Mouse (Mus musculus) kidney, embryonic 16.5 days (tissue): ENCODE data around the gene Zkscan6. TPM values are rescaled to one million over a fixed set of nuclear protein-coding genes. Genes with fewer than 3 reads are reported as not detected.

Experiments
- ATAC-seq: fragments of 200-750 bp; cut with Nextera tagmentation; 2 replicates; pipeline ENCODE4 v1.8.0; 2017; ENCODE audit warnings: moderate TSS enrichment; ENCODE audit not compliant: low FRiP score, low TSS enrichment
- H3K27ac ChIP-seq: fragments of 300-500 bp; sonication (generic); 2 replicates; pipeline ENCODE4 v1.5.1; 2014; ENCODE audit warnings: low read length
- H3K27me3 ChIP-seq: fragments of 300-500 bp; sonication (generic); 2 replicates; pipeline ENCODE4 v1.6.1; 2014; ENCODE audit warnings: low read length, control low read depth, mixed read lengths; ENCODE audit not compliant: insufficient read depth
- H3K36me3 ChIP-seq: fragments of 300-500 bp; sonication (generic); 2 replicates; pipeline ENCODE4 v1.6.1; 2014; ENCODE audit warnings: low read length, control low read depth, mixed read lengths; ENCODE audit not compliant: insufficient read depth
- H3K4me1 ChIP-seq: fragments of 300-500 bp; sonication (generic); 2 replicates; pipeline ENCODE4 v1.6.1; 2014; ENCODE audit warnings: low read length, control low read depth, mixed read lengths; ENCODE audit not compliant: insufficient read depth
- H3K4me2 ChIP-seq: fragments of 300-500 bp; sonication (generic); replicated peaks from 2 replicates; pipeline ENCODE4 v1.6.1; 2014; ENCODE audit warnings: low read depth, low read length
- H3K4me3 ChIP-seq: fragments of 300-500 bp; sonication (generic); 2 replicates; pipeline ENCODE4 v1.5.1; 2014; ENCODE audit warnings: mild to moderate bottlenecking, low read length
- H3K9ac ChIP-seq: fragments of 300-500 bp; sonication (generic); replicated peaks from 2 replicates; pipeline ENCODE4 v1.6.1; 2014; ENCODE audit warnings: low read length
- H3K9me3 ChIP-seq: fragments of 300-500 bp; sonication (generic); 2 replicates; pipeline ENCODE4 v1.6.1; 2016; ENCODE audit warnings: low read length, control low read depth
- WGBS: fragments of 180-500 bp; shearing (Covaris S2); extraction: QIAGEN DNeasy Blood & Tissue Kit; methylation state at CpG from one replicate; pipeline ENCODE4 v1.1.7; 2014; 5-methylcytosine and 5-hydroxymethylcytosine counted together
- polyA plus RNA-seq: library from polyadenylated mRNA; unstranded; fragments of >200 nt; fragmentation: Nextera tagmentation; extraction: Ambion mirVana; gene quantifications from 2 replicates; pipeline ENCODE4 v1.2.1, GENCODE M21; 2015

Zkscan6 gene
- polyA plus RNA-seq, 1 experiment from 2014 or later, result 17.1 TPM

- H3K9me3 ChIP-seq, result no peaks in the 10 kb centered on the region
Observed at GRCm38 (mm10) chr11:65806321-65806904, 562 bp upstream of the Zkscan6 start.

GRCm38 (mm10) chr11:65807601-65808000 lies 626 bp downstream of the Zkscan6 start:
- Histone ChIP-seq H3K9ac (peak overlapping the region; percentile 82), H3K27ac (peak overlapping the region; percentile 95), H3K27me3 (no peaks in the 10 kb centered on the region), H3K4me2 (peak overlapping the region; percentile 62), H3K9me3 (no peaks in the 10 kb centered on the region), H3K4me1 (peaks cover 8% of the 10 kb centered on the region), H3K36me3 (no peaks in the 10 kb centered on the region), H3K4me3 (peak overlapping the region; percentile 80)
- 45% methylated on average over 7 of the region's 7 CpGs for WGBS
- ATAC-seq, result 0 out of 2 replicates have a peak, but pooled peaks have one; percentile 18

More at GRCm38 (mm10) chr11:65806321-65806904, 562 bp upstream of the Zkscan6 start:
- Histone ChIP-seq H3K27ac (peak overlapping the region; percentile 60), H3K4me3 (peak overlapping the region; percentile 80), H3K9ac (peak overlapping the region; percentile 61), H3K27me3 (no peaks in the 10 kb centered on the region), H3K4me1 (peaks cover 8% of the 10 kb centered on the region), H3K36me3 (no peaks in the 10 kb centered on the region), H3K4me2 (peak overlapping the region; percentile 84)
- ATAC-seq, result peak; percentile 2; the same call in 1 of the 2 replicates
- WGBS, result 1% methylated on average over 20 of the region's 20 CpGs

- H3K4me1 ChIP-seq, result peaks cover 8% of the 10 kb centered on the region
- ATAC-seq, result no peak
- 49% methylated on average over 5 of the region's 5 CpGs for WGBS
- H3K4me3 ChIP-seq, result no peak overlapping the region
- H3K27ac ChIP-seq, result no peak overlapping the region
- no peak overlapping the region for H3K4me2 ChIP-seq
- H3K9me3 ChIP-seq, result no peaks in the 10 kb centered on the region
- H3K36me3 ChIP-seq, result peaks cover 20% of the 10 kb centered on the region; the same call in 1 of the 2 replicates
- no peaks in the 10 kb centered on the region for H3K27me3 ChIP-seq
- H3K9ac ChIP-seq, result no peak overlapping the region
Observed at GRCm38 (mm10) chr11:65812088-65812487, 5.1 kb downstream of the Zkscan6 start.

DNA sequence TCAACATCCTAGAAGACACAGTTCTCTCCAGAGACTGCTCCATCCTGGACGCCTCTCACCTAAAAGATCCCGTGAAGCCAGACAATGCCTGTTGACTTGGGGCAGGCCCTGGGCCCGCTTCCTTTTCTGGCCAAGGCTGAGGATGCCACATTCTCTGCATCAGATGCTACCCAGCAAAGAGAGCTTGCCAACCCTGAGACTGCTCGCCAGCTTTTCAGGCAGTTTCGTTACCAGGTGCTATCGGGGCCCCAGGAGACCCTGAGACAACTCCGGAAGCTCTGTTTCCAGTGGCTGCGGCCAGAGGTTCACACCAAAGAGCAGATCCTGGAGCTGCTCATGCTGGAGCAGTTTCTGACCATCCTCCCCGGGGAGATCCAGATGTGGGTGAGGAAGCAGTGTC lies 7.4 kb downstream of the Zkscan6 start:
- peaks cover 25% of the 10 kb centered on the region; the same call in 1 of the 2 replicates for H3K36me3 ChIP-seq
- 89% methylated on average over 9 of the region's 9 CpGs for WGBS
- H3K4me1 ChIP-seq, result no peaks in the 10 kb centered on the region
- ATAC-seq, result no peak
- H3K27ac ChIP-seq, result no peak overlapping the region
- H3K27me3 ChIP-seq, result no peaks in the 10 kb centered on the region
- no peak overlapping the region for H3K4me2 ChIP-seq
- no peaks in the 10 kb centered on the region for H3K9me3 ChIP-seq
- no peak overlapping the region for H3K4me3 ChIP-seq
- no peak overlapping the region for H3K9ac ChIP-seq

- no peak overlapping the region for H3K9ac ChIP-seq
- 72% methylated on average over 6 of the region's 6 CpGs for WGBS
- no peaks in the 10 kb centered on the region for H3K27me3 ChIP-seq
- H3K4me3 ChIP-seq, result no peak overlapping the region
- ATAC-seq, result no peak
- H3K36me3 ChIP-seq, result peaks cover 26% of the 10 kb centered on the region; the same call in 1 of the 2 replicates
- H3K27ac ChIP-seq, result no peak overlapping the region
- H3K9me3 ChIP-seq, result no peaks in the 10 kb centered on the region
- no peak overlapping the region for H3K4me2 ChIP-seq
- no peaks in the 10 kb centered on the region for H3K4me1 ChIP-seq
Observed at GRCm38 (mm10) chr11:65816237-65816636, 9.3 kb downstream of the Zkscan6 start.

DNA sequence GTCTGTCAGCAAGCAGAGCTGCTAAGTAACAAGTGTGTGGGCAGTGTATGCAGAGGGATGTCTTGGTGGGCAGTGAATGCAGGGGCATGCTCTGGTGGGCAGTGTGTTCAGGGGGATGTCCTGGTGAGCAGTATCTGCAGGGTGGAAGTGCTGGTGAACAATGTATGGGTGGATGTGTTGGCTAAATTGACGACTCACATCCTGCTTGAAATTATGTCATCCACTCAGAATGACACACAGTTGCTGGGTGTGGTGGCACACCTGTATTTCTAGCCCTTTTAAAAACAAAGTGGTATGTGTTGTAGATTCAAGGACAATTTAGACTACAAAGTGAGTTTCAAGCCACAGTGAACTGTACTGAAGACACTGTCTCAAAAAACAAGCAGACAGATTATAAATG lies 11.2 kb downstream of the Zkscan6 start:
- Histone ChIP-seq H3K4me1 (no peaks in the 10 kb centered on the region), H3K4me2 (no peak overlapping the region), H3K36me3 (peaks cover 44% of the 10 kb centered on the region; the same call in 1 of the 2 replicates), H3K9ac (no peak overlapping the region), H3K27me3 (no peaks in the 10 kb centered on the region), H3K27ac (no peak overlapping the region), H3K9me3 (no peaks in the 10 kb centered on the region), H3K4me3 (no peak overlapping the region)
- ATAC-seq, result no peak
- 75% methylated on average over 1 of the region's 1 CpGs for WGBS

DNA sequence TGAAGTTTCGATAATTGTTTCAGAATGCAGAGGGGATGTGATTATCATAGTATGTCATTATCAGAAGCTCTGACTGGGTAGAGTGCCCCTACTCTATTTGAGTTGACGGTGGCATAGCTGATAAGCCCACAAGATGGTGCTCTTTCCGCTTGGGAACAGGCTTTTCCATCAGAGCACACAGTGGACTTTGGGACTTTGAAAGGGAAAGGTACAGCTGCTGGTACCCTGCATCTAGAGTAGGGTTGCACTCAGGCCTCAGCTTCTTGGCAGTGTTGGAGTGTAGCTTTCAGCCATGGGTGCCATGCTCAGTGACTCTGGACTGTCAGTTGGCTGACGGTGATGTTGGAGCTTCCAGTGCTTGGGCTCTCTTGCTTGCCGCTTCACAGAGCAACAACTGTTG lies 13.3 kb downstream of the Zkscan6 start:
- no peak overlapping the region for H3K9ac ChIP-seq
- H3K36me3 ChIP-seq, result peaks cover 42% of the 10 kb centered on the region; the same call in 1 of the 2 replicates
- WGBS, result 78% methylated on average over 5 of the region's 5 CpGs
- no peak overlapping the region for H3K27ac ChIP-seq
- no peaks in the 10 kb centered on the region for H3K9me3 ChIP-seq
- no peaks in the 10 kb centered on the region for H3K4me1 ChIP-seq
- H3K4me2 ChIP-seq, result no peak overlapping the region
- no peaks in the 10 kb centered on the region for H3K27me3 ChIP-seq
- peak; percentile 15; the same call in 1 of the 2 replicates for ATAC-seq
- no peak overlapping the region for H3K4me3 ChIP-seq

DNA sequence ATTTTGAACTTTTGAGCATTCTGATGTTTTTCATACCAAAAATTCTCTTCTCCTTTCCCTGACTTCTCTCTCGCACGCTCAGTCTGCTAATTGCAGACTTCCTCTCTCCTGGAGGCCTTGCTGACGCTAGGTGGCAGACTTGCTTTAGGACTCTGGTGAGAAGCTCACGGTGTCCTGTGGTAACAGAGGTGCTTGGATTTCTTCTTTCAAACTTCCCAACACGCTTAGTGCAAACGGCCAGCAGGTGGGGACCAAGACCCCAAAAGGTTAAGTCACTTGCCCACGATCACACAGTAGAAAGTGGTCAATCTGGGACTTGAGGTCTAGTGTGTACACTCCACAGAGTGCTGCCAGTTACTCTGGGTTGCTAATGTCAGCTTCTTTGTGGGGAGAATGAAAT lies 13.9 kb downstream of the Zkscan6 start:
- peak; percentile 79; the same call in 1 of the 2 replicates for ATAC-seq
- Histone ChIP-seq H3K4me2 (no peak overlapping the region), H3K27me3 (no peaks in the 10 kb centered on the region), H3K27ac (no peak overlapping the region), H3K9ac (no peak overlapping the region), H3K4me3 (no peak overlapping the region), H3K4me1 (no peaks in the 10 kb centered on the region), H3K36me3 (peaks cover 38% of the 10 kb centered on the region; the same call in 1 of the 2 replicates), H3K9me3 (no peaks in the 10 kb centered on the region)
- WGBS, result 8% methylated on average over 7 of the region's 7 CpGs

DNA sequence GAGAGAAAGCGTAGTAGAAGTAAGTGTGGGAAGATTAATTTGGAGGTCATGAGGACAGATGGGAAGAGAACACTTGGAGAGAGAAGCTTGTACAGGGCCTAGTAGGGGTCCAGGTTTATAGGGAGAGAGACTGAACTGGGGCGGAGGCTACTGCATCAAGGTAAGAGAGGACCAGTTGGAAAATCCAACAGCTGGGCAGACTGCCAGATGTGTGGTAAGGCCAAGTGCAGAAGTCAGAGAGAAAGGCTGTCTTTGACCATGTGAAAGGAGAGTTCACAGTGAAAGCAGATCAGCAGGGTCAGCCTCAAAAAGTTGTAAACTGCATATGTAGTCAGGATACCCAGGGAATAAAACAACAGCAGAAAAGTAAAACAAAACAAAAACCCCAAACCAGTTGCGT lies 17.6 kb downstream of the Zkscan6 start:
- H3K4me3 ChIP-seq, result no peak overlapping the region
- no peak for ATAC-seq
- no peaks in the 10 kb centered on the region for H3K4me1 ChIP-seq
- no peaks in the 10 kb centered on the region for H3K9me3 ChIP-seq
- H3K36me3 ChIP-seq, result peaks cover 51% of the 10 kb centered on the region
- no peak overlapping the region for H3K27ac ChIP-seq
- no peak overlapping the region for H3K4me2 ChIP-seq
- no peak overlapping the region for H3K9ac ChIP-seq
- WGBS, result 70% methylated on average over 3 of the region's 3 CpGs
- no peaks in the 10 kb centered on the region for H3K27me3 ChIP-seq

- Histone ChIP-seq H3K9ac (no peak overlapping the region), H3K27me3 (no peaks in the 10 kb centered on the region), H3K4me2 (no peak overlapping the region), H3K4me3 (no peak overlapping the region), H3K4me1 (peaks cover 3% of the 10 kb centered on the region; the same call in 1 of the 2 replicates), H3K36me3 (no peaks in the 10 kb centered on the region), H3K9me3 (no peaks in the 10 kb centered on the region), H3K27ac (no peak overlapping the region)
- ATAC-seq, result 0 out of 2 replicates have a peak, but pooled peaks have one; percentile 39
- WGBS, result 42% methylated on average over 8 of the region's 8 CpGs
Observed at GRCm38 (mm10) chr11:65838999-65839398, 32.0 kb downstream of the Zkscan6 start.
